Mouse (Mus musculus) kidney, postnatal 4 days (tissue): Measurements from ENCODE around the gene Smad5.

Source experiments
- DNase-seq, 2 experiments: peaks; one replicate each; pipeline ENCODE4 v3.0.0; 2021; ENCODE audit warnings: mixed read lengths in 2 of 2

Smad5 gene

GRCm38 (mm10) chr13:56702469-56703221 lies at the start of gene Smad5:
Gene Smad5, plus strand, starts transcription at chr13:56703010.
- peak; percentile 91 to 95 for DNase-seq

- peak in 1 of 2 experiments; percentile 26 for DNase-seq
Measured at GRCm38 (mm10) chr13:56654176-56654575, 48.6 kb upstream of the Smad5 start.

- DNase-seq: peak; percentile 92 to 93
Measured at GRCm38 (mm10) chr13:56657946-56658512, 44.8 kb upstream of the Smad5 start.

- DNase-seq: peak in 1 of 2 experiments; percentile 54
Measured at GRCm38 (mm10) chr13:56658931-56659330, 43.9 kb upstream of the Smad5 start.

GRCm38 (mm10) chr13:56661914-56662621 lies 40.7 kb upstream of the Smad5 start:
- peak in 1 of 2 experiments; percentile 46 for DNase-seq

- DNase-seq: no peak
Measured at GRCm38 (mm10) chr13:56664256-56665170, 38.3 kb upstream of the Smad5 start.

GRCm38 (mm10) chr13:56671206-56671605 lies 31.6 kb upstream of the Smad5 start:
- DNase-seq: peak; percentile 66 to 74

- DNase-seq: no peak
Measured at GRCm38 (mm10) chr13:56677731-56678130, 25.1 kb upstream of the Smad5 start.

- peak; percentile 62 to 71 for DNase-seq
Measured at GRCm38 (mm10) chr13:56678188-56678787, 24.5 kb upstream of the Smad5 start.

GRCm38 (mm10) chr13:56678826-56679504 lies 23.8 kb upstream of the Smad5 start:
- peak; percentile 21 to 52 for DNase-seq

GRCm38 (mm10) chr13:56681924-56682323 lies 20.9 kb upstream of the Smad5 start:
- no peak for DNase-seq

GRCm38 (mm10) chr13:56682326-56682725 lies 20.5 kb upstream of the Smad5 start:
- peak; percentile 49 to 62 for DNase-seq

- DNase-seq: no peak
Measured at GRCm38 (mm10) chr13:56683306-56683705, 19.5 kb upstream of the Smad5 start.

GRCm38 (mm10) chr13:56692011-56692410 lies 10.8 kb upstream of the Smad5 start:
- no peak for DNase-seq

- DNase-seq: no peak
Measured at GRCm38 (mm10) chr13:56692644-56693043, 10.2 kb upstream of the Smad5 start.

GRCm38 (mm10) chr13:56695701-56696100 lies 7.1 kb upstream of the Smad5 start:
- DNase-seq: no peak

- no peak for DNase-seq
Measured at GRCm38 (mm10) chr13:56696699-56697098, 6.1 kb upstream of the Smad5 start.

- no peak for DNase-seq
Measured at GRCm38 (mm10) chr13:56697171-56697570, 5.6 kb upstream of the Smad5 start.

GRCm38 (mm10) chr13:56698391-56698790 lies 4.4 kb upstream of the Smad5 start:
- peak; percentile 61 to 72 for DNase-seq

GRCm38 (mm10) chr13:56699370-56699769 lies 3.4 kb upstream of the Smad5 start:
- DNase-seq: no peak

- no peak for DNase-seq
Measured at GRCm38 (mm10) chr13:56700981-56701380, 1.8 kb upstream of the Smad5 start.

GRCm38 (mm10) chr13:56701924-56702323 lies 886 bp upstream of the Smad5 start:
- peak; percentile 20 to 40 for DNase-seq
